Mouse (Mus musculus) midbrain, embryonic 12.5 days (tissue): ENCODE data around the gene Xkr8. TPM values are rescaled to one million over a fixed set of nuclear protein-coding genes. Genes with fewer than 3 reads are reported as not detected.
"Not testable (repeated sequence)": the region's sequence is repeated elsewhere in the genome, so short reads cannot be mapped to it uniquely, and the experiment has no call there.

Source experiments
- ATAC-seq: fragments of 200-750 bp; cut with Nextera tagmentation; 2 replicates; pipeline ENCODE4 v1.8.0; 2017; ENCODE audit warnings: low read depth, moderate TSS enrichment, moderate library complexity; ENCODE audit not compliant: low FRiP score
- H3K27ac ChIP-seq: fragments of 300-500 bp; sonication (generic); replicated peaks from 2 replicates; pipeline ENCODE4 v1.5.1; 2016; ENCODE audit warnings: mild to moderate bottlenecking
- H3K27me3 ChIP-seq: fragments of 300-500 bp; sonication (generic); 2 replicates; pipeline ENCODE4 v1.6.1; 2016; ENCODE audit warnings: mild to moderate bottlenecking
- H3K36me3 ChIP-seq: fragments of 300-500 bp; sonication (generic); 2 replicates; pipeline ENCODE4 v1.6.1; 2016
- H3K4me1 ChIP-seq: fragments of 300-500 bp; sonication (generic); 2 replicates; pipeline ENCODE4 v1.6.1; 2016
- H3K4me2 ChIP-seq: fragments of 300-500 bp; sonication (generic); replicated peaks from 2 replicates; pipeline ENCODE4 v1.6.1; 2016; ENCODE audit warnings: mild to moderate bottlenecking, moderate library complexity
- H3K4me3 ChIP-seq: fragments of 300-500 bp; sonication (generic); 2 replicates; pipeline ENCODE4 v1.5.1; 2016; ENCODE audit warnings: mild to moderate bottlenecking
- H3K9ac ChIP-seq: fragments of 300-500 bp; sonication (generic); replicated peaks from 2 replicates; pipeline ENCODE4 v1.6.1; 2016; ENCODE audit warnings: mild to moderate bottlenecking, moderate library complexity
- H3K9me3 ChIP-seq: fragments of 300-500 bp; sonication (generic); 2 replicates; pipeline ENCODE4 v1.6.1; 2016; ENCODE audit warnings: mild to moderate bottlenecking
- WGBS: fragments of 180-500 bp; shearing (Covaris S2); methylation state at CpG from one replicate; pipeline ENCODE4 v1.1.7; 2016; 5-methylcytosine and 5-hydroxymethylcytosine counted together
- polyA plus RNA-seq: library from polyadenylated mRNA; unstranded; fragments of >200 nt; fragmentation: Nextera tagmentation; extraction: Ambion mirVana; gene quantifications from 2 replicates; pipeline ENCODE4 v1.2.1, GENCODE M21; 2016

Gene Xkr8
- polyA plus RNA-seq = 3.6 and 5.5 TPM in 2 replicates

DNA sequence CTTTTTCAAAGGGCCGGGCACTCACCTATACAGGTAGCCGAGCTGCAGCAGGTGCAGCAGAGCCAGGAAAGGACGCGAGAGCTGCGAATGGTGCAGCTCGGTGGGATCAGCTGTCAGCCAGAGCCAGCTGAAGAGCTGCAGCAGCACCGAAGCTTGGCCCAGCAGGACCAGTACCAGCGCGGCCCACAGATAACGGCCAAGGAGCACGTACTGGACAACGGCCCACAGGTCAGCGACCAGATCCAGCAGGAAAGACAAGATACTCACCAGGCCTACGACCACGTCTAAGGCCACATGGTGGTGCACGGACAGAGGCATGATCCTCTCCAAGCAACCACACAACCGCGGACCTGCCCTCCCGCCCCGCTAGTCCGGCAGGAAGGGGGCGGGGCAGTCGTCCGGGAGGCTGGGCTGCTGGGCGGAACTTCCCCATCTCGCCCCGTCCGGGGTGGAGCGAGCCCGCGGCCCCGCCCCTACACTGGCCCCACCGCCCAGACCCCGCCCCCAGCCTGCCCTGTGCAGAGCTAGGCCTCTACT lies at the start of gene Xkr8:
Gene Xkr8 (minus strand): TSS at position 399 of the 537 bp plus-strand sequence.
- 2% methylated on average over 32 of the region's 34 CpGs for WGBS

DNA sequence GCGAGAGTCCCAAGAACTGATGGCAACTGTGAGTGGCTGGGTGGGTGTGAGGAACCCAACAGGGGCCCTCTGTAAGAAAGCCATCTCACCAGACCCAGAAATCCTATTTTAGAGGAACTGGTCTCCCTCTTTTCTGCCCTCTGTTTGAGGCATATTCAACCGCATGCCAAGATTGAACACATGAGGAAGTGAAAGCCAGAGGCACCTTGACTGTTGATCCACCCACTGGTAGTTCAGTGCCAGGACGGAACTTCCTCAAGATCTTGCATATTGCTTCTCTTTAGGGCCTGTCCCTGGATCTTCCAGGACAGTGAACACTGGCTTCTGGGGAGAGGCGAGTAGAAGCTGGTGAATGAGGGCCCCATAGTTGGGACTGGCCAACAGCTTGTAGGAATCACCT lies 47.9 kb upstream of the Xkr8 start:
- Histone ChIP-seq H3K27me3 (no peaks in the 10 kb centered on the region), H3K4me2 (no peak overlapping the region), H3K27ac (no peak overlapping the region), H3K4me3 (no peak overlapping the region), H3K4me1 (no peaks in the 10 kb centered on the region), H3K36me3 (peaks cover 44% of the 10 kb centered on the region), H3K9me3 (no peaks in the 10 kb centered on the region), H3K9ac (no peak overlapping the region)
- WGBS = 89% methylated on average over 4 of the region's 4 CpGs
- ATAC-seq = no peak

More for the DNA sequence above, at the start of gene Xkr8:
- Histone ChIP-seq H3K36me3 (peaks cover 7% of the 10 kb centered on the region; the same call in 1 of the 2 replicates), H3K9me3 (no peaks in the 10 kb centered on the region), H3K27me3 (no peaks in the 10 kb centered on the region), H3K4me3 (peak within 1 kb of the TSS; percentile 62), H3K9ac (peak within 1 kb of the TSS; percentile 70), H3K4me1 (peaks cover 9% of the 10 kb centered on the region), H3K4me2 (peak within 1 kb of the TSS; percentile 83), H3K27ac (no peak within 1 kb of the TSS)
- ATAC-seq = peak; percentile 94

DNA sequence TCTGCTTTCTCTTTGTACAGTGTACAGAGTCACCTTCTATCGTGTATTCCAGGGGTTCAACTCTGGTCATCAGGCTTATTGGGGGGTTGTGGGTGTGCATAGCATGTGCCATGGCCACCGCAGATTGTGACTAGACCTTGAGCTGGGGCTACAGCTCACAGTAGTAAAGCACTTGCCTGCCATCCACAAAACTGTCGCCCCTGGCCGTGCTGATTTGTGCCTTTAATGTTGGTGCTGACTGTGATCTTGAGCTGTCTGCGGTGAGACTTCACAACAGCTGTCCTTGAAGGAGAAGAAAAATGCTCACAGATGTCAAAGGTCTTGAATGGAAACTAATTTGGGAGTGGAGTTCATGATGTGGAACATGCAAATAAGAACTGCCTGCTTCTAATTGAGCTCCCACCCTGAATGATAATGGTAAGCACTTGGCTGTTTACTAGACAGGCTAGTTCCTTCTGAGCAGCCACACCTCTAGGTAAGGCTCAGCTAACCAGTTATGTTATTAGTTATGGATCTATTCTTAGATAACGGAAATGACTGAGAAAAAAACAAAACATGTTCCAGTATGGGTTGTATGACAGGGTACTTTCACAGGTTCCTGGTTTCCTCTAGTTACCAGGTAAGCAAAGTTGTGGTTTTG lies 46.3 kb upstream of the Xkr8 start:
- Histone ChIP-seq H3K27ac (no peak overlapping the region), H3K4me3 (no peak overlapping the region), H3K4me1 (no peaks in the 10 kb centered on the region), H3K36me3 (peaks cover 59% of the 10 kb centered on the region), H3K9ac (no peak overlapping the region), H3K4me2 (no peak overlapping the region), H3K27me3 (no peaks in the 10 kb centered on the region), H3K9me3 (no peaks in the 10 kb centered on the region)
- ATAC-seq = no peak
- 94% methylated on average over 6 of the region's 6 CpGs for whole genome bisulfite sequencing

DNA sequence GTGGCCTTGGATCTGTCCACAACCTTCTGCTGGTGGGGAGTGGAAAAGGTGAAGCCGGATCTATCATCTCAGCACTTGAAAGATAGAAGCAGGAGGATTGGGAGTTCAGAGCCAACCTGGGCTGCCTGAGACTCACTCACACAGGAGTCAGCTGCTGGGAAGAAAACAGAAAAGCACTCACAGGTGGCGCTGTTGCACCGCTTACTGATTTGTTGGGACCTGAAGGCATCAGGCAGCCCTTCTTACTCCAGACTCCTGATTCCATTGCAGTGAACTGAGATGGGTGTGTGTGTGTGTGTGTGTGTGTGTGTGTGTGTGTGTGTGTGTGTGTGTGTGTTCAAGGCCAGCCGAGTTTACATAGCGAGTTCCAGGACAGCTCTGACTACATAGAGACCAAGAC lies 44.4 kb upstream of the Xkr8 start:
- no peak overlapping the region for H3K9ac ChIP-seq
- 92% methylated on average over 5 of the region's 5 CpGs for WGBS
- no peaks in the 10 kb centered on the region for H3K9me3 ChIP-seq
- H3K4me2 ChIP-seq = no peak overlapping the region
- ATAC-seq = no peak
- no peak overlapping the region for H3K4me3 ChIP-seq
- H3K36me3 ChIP-seq = peaks cover 74% of the 10 kb centered on the region
- H3K27ac ChIP-seq = no peak overlapping the region
- no peaks in the 10 kb centered on the region for H3K4me1 ChIP-seq
- no peaks in the 10 kb centered on the region for H3K27me3 ChIP-seq

DNA sequence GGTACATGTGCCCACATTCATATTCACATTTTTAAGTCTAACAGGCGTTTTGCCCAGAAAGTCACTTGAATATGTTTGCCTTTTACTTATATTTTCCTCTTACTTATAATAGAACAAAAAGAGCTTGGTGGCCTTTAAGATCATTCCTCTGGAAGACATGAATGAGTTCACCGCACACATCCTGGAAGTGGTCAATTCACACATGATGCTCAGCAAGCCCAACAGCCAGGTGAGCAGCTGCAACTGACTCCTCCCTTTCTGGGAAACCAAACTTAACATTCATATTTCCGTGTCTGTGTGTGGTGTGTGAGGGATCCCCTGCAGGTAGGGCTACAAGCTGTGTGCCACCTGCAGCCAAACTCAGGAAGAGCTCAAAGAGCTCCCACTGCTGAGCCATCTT lies 42.6 kb upstream of the Xkr8 start:
- no peaks in the 10 kb centered on the region for H3K4me1 ChIP-seq
- no peaks in the 10 kb centered on the region for H3K9me3 ChIP-seq
- H3K27ac ChIP-seq = no peak overlapping the region
- peaks cover 89% of the 10 kb centered on the region for H3K36me3 ChIP-seq
- H3K27me3 ChIP-seq = no peaks in the 10 kb centered on the region
- no peak overlapping the region for H3K4me3 ChIP-seq
- no peak overlapping the region for H3K9ac ChIP-seq
- H3K4me2 ChIP-seq = no peak overlapping the region
- no peak for ATAC-seq
- 87% methylated on average over 3 of the region's 3 CpGs for WGBS

DNA sequence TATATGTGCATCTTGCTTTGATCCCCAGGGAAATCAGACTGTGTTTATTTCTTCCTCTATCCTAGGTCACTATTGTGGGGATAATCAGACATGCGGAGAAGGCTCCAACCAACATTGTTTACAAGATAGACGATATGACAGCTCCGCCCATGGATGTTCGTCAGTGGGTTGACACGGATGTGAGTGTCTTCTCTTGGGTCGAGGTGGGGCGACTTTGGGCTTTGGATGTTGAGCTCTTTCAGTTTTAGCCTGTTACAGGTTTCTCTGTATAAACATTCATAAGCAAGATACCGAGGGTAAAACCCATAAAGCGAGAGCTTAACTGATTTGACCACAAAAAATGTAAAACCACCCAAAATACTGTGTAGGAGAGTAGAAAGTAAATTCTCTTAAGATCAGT lies 39.4 kb upstream of the Xkr8 start:
- H3K9me3 ChIP-seq = no peaks in the 10 kb centered on the region
- 95% methylated on average over 9 of the region's 9 CpGs for WGBS
- peaks cover 12% of the 10 kb centered on the region for H3K4me1 ChIP-seq
- H3K9ac ChIP-seq = no peak overlapping the region
- ATAC-seq = no peak
- no peak overlapping the region for H3K27ac ChIP-seq
- no peak overlapping the region for H3K4me2 ChIP-seq
- no peaks in the 10 kb centered on the region for H3K27me3 ChIP-seq
- H3K4me3 ChIP-seq = no peak overlapping the region
- peaks cover 60% of the 10 kb centered on the region for H3K36me3 ChIP-seq

DNA sequence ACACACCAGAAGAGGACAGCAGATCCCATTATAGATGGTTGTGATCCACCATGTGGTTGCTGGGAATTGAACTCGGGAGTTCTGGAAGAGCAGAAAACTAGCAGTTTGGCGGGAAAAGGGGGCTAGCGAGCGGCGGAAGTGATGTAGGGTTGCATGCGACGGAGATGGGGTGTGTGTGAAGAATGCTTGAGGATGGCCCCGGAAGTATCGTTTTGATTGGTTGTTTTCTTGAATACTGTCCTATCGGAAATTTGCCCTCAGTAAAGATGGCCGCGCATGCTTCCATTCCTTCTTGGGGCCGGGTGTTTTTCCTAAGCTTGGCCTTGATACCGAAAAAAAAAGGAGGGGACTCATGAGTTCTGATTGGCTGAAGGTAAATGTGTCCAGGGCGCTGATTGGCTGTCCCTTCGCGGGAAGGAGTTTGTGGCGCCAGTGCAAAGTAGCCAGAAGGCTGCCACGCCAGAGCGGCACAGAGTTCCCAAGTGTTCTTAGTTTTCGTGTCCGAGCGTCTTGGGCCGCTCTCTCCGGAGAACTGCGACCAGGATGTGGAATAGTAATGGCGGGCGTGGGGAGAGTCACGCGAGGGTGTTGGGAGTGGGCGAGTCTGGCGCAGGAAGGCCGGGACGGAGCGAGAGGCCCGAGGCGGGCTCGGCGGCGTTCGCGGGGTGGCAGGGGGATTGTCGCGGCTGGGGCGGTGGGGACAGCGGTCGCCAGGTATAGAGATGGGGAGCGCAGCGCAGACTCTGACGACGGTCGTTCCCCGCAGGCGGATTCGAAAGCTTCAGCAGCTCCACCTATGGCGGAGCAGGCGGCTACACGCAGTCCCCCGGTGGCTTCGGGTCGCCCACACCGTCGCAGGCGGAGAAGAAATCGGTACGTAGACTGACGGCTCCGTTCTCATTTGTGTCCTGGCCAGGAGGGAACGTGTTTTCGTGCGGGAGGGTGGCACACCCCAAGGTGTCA lies 35.8 kb upstream of the Xkr8 start, which contains the start of gene Rpa2:
Gene Rpa2 (plus strand): TSS at position 419 of the 963 bp plus-strand sequence.
- Histone ChIP-seq H3K36me3 (peaks cover 26% of the 10 kb centered on the region), H3K27ac (peak within 1 kb of the TSS; percentile 52; the same call in 1 of the 2 replicates), H3K4me3 (peak within 1 kb of the TSS; percentile 85), H3K4me1 (peaks cover 12% of the 10 kb centered on the region), H3K27me3 (no peaks in the 10 kb centered on the region), H3K9ac (peak within 1 kb of the TSS; percentile 66), H3K4me2 (peak within 1 kb of the TSS; percentile 91), H3K9me3 (no peaks in the 10 kb centered on the region)
- ATAC-seq = peak; percentile 96
- WGBS = under 1% methylated on average over 71 of the region's 71 CpGs

DNA sequence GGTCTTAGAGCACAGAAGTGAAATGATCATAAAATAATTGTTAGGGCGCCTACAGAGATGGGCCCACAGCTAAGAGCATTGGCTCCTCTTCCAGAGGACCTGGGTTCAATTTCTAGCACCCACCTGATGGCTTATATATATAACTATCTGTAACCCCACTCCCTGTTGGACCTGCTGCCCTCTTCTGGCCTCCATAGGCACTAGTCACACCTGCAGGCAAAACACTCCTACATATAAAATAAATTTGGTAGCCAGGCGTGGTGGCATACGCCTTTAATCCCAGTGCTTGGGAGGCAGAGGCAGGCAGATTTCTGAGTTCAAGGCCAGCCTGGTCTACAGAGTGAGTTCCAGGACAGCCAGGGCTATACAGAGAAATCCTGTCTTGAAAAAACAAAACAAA lies 30.8 kb upstream of the Xkr8 start:
- H3K9me3 ChIP-seq, ATAC-seq, H3K27me3 ChIP-seq, H3K9ac ChIP-seq, H3K27ac ChIP-seq, H3K4me2 ChIP-seq, H3K36me3 ChIP-seq, H3K4me1 ChIP-seq, H3K4me3 ChIP-seq: not testable (repeated sequence)
- 85% methylated on average over 3 of the region's 3 CpGs for WGBS

DNA sequence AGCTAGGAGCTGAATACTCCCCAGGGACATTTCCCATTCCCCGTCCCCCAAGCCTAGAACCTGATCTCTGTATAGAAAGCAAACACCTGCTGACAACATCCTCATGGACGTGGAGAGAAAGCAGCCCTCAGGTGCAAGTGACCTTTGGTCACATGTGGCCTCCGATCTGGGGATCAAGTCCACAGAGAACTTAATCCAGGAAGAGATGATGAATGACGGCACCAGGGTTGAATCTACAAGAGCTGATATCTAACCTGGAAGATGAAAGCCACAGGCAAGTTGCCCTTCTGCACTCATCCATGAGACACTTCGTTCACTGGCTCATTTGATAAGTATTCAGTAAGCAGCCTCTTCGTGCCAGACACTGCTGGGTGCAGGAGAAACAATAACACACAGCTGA lies 30.3 kb upstream of the Xkr8 start:
- no peak overlapping the region for H3K4me2 ChIP-seq
- no peak overlapping the region for H3K9ac ChIP-seq
- H3K27ac ChIP-seq = no peak overlapping the region
- no peaks in the 10 kb centered on the region for H3K4me1 ChIP-seq
- no peak overlapping the region for H3K4me3 ChIP-seq
- H3K27me3 ChIP-seq = peaks cover 6% of the 10 kb centered on the region
- ATAC-seq = no peak
- H3K36me3 ChIP-seq = no peaks in the 10 kb centered on the region
- WGBS = 79% methylated on average over 6 of the region's 6 CpGs
- H3K9me3 ChIP-seq = no peaks in the 10 kb centered on the region

DNA sequence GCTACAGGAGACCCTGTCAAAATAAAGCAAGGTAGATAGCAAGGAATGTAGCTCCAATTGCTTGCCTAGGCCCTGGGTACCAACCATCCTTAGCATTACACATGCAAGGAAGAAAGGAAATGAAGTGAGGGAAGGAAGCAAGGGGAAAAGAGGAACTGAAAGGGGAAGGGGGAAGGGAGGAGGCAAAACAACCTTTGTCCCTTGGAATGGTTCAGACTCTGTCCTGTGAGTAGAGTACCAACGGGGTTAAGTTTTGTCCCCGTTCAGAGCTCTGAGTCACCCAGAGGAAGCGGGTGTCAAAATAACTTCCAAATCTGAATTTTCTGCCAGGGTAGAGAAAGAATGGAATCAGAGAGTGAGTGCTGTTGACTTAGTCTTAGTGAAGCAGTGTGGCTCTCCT lies 27.9 kb upstream of the Xkr8 start:
- peaks cover 12% of the 10 kb centered on the region for H3K4me1 ChIP-seq
- H3K9me3 ChIP-seq = no peaks in the 10 kb centered on the region
- H3K27ac ChIP-seq = no peak overlapping the region
- H3K36me3 ChIP-seq = no peaks in the 10 kb centered on the region
- no peak overlapping the region for H3K4me2 ChIP-seq
- no peak for ATAC-seq
- WGBS = 77% methylated on average over 3 of the region's 3 CpGs
- H3K27me3 ChIP-seq = peaks cover 29% of the 10 kb centered on the region
- no peak overlapping the region for H3K9ac ChIP-seq
- no peak overlapping the region for H3K4me3 ChIP-seq

DNA sequence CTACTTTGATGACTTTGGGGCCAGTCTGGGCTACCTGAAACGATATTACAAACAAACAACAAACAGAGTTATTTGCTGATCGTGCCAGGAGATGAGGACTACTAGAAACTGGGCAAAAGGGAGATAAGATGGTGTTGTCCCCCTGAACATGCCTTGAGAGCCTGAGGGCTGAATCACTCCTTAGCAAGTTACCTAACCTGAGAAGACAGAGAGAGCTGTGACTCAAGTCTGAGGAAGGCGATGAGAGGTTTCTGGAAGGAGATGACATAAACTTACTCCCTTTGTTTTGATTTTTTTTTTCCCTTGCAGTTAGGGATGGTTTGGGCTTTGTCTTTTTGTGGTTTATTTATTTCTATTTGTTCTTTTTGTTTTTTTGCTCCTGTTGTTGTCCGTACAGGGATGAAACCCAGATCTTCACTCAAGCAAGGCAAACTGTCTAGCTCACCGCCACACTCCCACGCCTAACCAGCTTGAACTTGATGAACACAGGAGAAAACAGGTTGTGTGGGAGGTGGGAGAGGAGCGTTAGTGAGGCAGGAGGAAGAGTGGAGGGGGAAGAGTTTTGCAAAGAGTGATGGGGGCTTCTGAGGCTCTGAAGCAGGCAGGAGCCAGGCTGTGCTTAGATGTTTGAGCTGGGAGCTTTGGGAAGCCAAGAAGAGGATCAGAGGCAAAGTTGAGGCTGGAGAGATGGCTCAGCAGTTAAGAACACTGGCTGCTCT lies 25.4 kb upstream of the Xkr8 start:
- H3K27ac ChIP-seq = no peak overlapping the region
- H3K9me3 ChIP-seq = no peaks in the 10 kb centered on the region
- H3K27me3 ChIP-seq = peaks cover 33% of the 10 kb centered on the region
- H3K4me1 ChIP-seq = peaks cover 12% of the 10 kb centered on the region
- H3K4me3 ChIP-seq = no peak overlapping the region
- H3K36me3 ChIP-seq = no peaks in the 10 kb centered on the region
- no peak for ATAC-seq
- no peak overlapping the region for H3K9ac ChIP-seq
- no peak overlapping the region; the same call in 1 of the 2 replicates for H3K4me2 ChIP-seq
- 89% methylated on average over 7 of the region's 7 CpGs for WGBS
